Mouse (Mus musculus) hindbrain, embryonic 16.5 days (tissue): Measurements from ENCODE around the gene Spats1. TPM values are rescaled to one million over a fixed set of nuclear protein-coding genes. Genes with fewer than 3 reads are reported as not detected.

Source experiments
- ATAC-seq: fragments of 200-750 bp; cut with Nextera tagmentation; 2 replicates; pipeline ENCODE4 v1.8.0; 2017; ENCODE audit warnings: moderate TSS enrichment, moderate library complexity
- H3K27ac ChIP-seq: fragments of 300-500 bp; sonication (generic); 2 replicates; pipeline ENCODE4 v1.5.1; 2014; ENCODE audit warnings: low read depth, mild to moderate bottlenecking, control low read depth, low read length, moderate library complexity
- H3K27me3 ChIP-seq: fragments of 300-500 bp; sonication (generic); replicated peaks from 2 replicates; pipeline ENCODE4 v1.6.1; 2014; ENCODE audit warnings: low read length; ENCODE audit not compliant: control insufficient read depth, insufficient read depth
- H3K36me3 ChIP-seq: fragments of 300-500 bp; sonication (generic); 2 replicates; pipeline ENCODE4 v1.6.1; 2014; ENCODE audit warnings: mild to moderate bottlenecking, low read length, moderate library complexity, mixed read lengths; ENCODE audit not compliant: control insufficient read depth, insufficient read depth
- H3K4me1 ChIP-seq: fragments of 300-500 bp; sonication (generic); 2 replicates; pipeline ENCODE4 v1.6.1; 2014; ENCODE audit warnings: low read depth, low read length; ENCODE audit not compliant: control insufficient read depth, insufficient read depth
- H3K4me2 ChIP-seq: fragments of 300-500 bp; sonication (generic); 2 replicates; pipeline ENCODE4 v1.6.1; 2014; ENCODE audit warnings: mild to moderate bottlenecking, low read length, control low read depth, moderate library complexity
- H3K4me3 ChIP-seq: fragments of 300-500 bp; sonication (generic); 2 replicates; pipeline ENCODE4 v1.5.1; 2014; ENCODE audit warnings: mild to moderate bottlenecking, low read length, control low read depth, moderate library complexity
- H3K9ac ChIP-seq: fragments of 300-500 bp; sonication (generic); 2 replicates; pipeline ENCODE4 v1.6.1; 2014; ENCODE audit warnings: low read depth, mild to moderate bottlenecking, control low read depth, low read length, moderate library complexity
- H3K9me3 ChIP-seq: fragments of 300-500 bp; sonication (generic); 2 replicates; pipeline ENCODE4 v1.6.1; 2014; ENCODE audit warnings: mild to moderate bottlenecking, low read length, moderate library complexity; ENCODE audit not compliant: control insufficient read depth
- WGBS: fragments of 180-500 bp; shearing (Covaris S2); extraction: QIAGEN DNeasy Blood & Tissue Kit; methylation state at CpG from one replicate; pipeline ENCODE4 v1.1.7; 2014; 5-methylcytosine and 5-hydroxymethylcytosine counted together
- polyA plus RNA-seq: library from polyadenylated mRNA; unstranded; fragments of >200 nt; fragmentation: Nextera tagmentation; extraction: Ambion mirVana; gene quantifications from 2 replicates; pipeline ENCODE4 v1.2.1, GENCODE M21; 2015

Spats1 gene
- polyA plus RNA-seq, 1 experiment from 2014 or later: 3.5 TPM

GRCm38 (mm10) chr17:45499516-45499915 lies 24.3 kb upstream of the Spats1 start:
- Histone ChIP-seq H3K4me1 (no peaks in the 10 kb centered on the region), H3K9me3 (no peaks in the 10 kb centered on the region), H3K27me3 (no peaks in the 10 kb centered on the region), H3K4me3 (no peak overlapping the region), H3K27ac (no peak overlapping the region), H3K36me3 (no peaks in the 10 kb centered on the region), H3K9ac (no peak overlapping the region), H3K4me2 (no peak overlapping the region)
- 55% methylated on average over 2 of the region's 2 CpGs for WGBS
- no peak for ATAC-seq

GRCm38 (mm10) chr17:45498397-45498796 lies 23.2 kb upstream of the Spats1 start:
- 88% methylated on average over 13 of the region's 13 CpGs for WGBS
- H3K27me3 ChIP-seq: no peaks in the 10 kb centered on the region
- H3K4me1 ChIP-seq: no peaks in the 10 kb centered on the region
- no peak overlapping the region for H3K27ac ChIP-seq
- H3K9ac ChIP-seq: no peak overlapping the region
- no peak overlapping the region for H3K4me3 ChIP-seq
- no peaks in the 10 kb centered on the region for H3K36me3 ChIP-seq
- no peak overlapping the region for H3K4me2 ChIP-seq
- H3K9me3 ChIP-seq: no peaks in the 10 kb centered on the region
- ATAC-seq: no peak

- no peak overlapping the region for H3K4me2 ChIP-seq
- H3K4me1 ChIP-seq: no peaks in the 10 kb centered on the region
- 79% methylated on average over 11 of the region's 11 CpGs for WGBS
These were observed 20.2 kb upstream of the Spats1 start for GRCm38 (mm10) chr17:45495398-45495797.

GRCm38 (mm10) chr17:45490532-45491154 lies 15.4 kb upstream of the Spats1 start:
- H3K27ac ChIP-seq: no peak overlapping the region
- ATAC-seq: no peak
- 75% methylated on average over 13 of the region's 13 CpGs for WGBS

More at GRCm38 (mm10) chr17:45495398-45495797, 20.2 kb upstream of the Spats1 start:
- Histone ChIP-seq H3K27me3 (no peaks in the 10 kb centered on the region; the same call in 1 of the 2 replicates), H3K27ac (no peak overlapping the region), H3K9ac (no peak overlapping the region), H3K9me3 (no peaks in the 10 kb centered on the region), H3K4me3 (no peak overlapping the region), H3K36me3 (no peaks in the 10 kb centered on the region)
- no peak for ATAC-seq

GRCm38 (mm10) chr17:45489736-45490135 lies 14.5 kb upstream of the Spats1 start:
- H3K4me1 ChIP-seq: no peaks in the 10 kb centered on the region
- H3K27me3 ChIP-seq: no peaks in the 10 kb centered on the region; the same call in 1 of the 2 replicates
- 90% methylated on average over 6 of the region's 6 CpGs for WGBS
- H3K4me2 ChIP-seq: no peak overlapping the region
- H3K36me3 ChIP-seq: no peaks in the 10 kb centered on the region
- H3K4me3 ChIP-seq: no peak overlapping the region
- H3K27ac ChIP-seq: no peak overlapping the region
- ATAC-seq: no peak
- H3K9me3 ChIP-seq: no peaks in the 10 kb centered on the region
- no peak overlapping the region for H3K9ac ChIP-seq

More at GRCm38 (mm10) chr17:45490532-45491154, 15.4 kb upstream of the Spats1 start:
- no peaks in the 10 kb centered on the region; the same call in 1 of the 2 replicates for H3K27me3 ChIP-seq
- no peak overlapping the region for H3K4me2 ChIP-seq
- no peaks in the 10 kb centered on the region for H3K4me1 ChIP-seq
- H3K9ac ChIP-seq: no peak overlapping the region
- no peak overlapping the region for H3K4me3 ChIP-seq
- no peaks in the 10 kb centered on the region for H3K9me3 ChIP-seq
- H3K36me3 ChIP-seq: no peaks in the 10 kb centered on the region

GRCm38 (mm10) chr17:45488321-45489254 lies 13.4 kb upstream of the Spats1 start:
- WGBS: 90% methylated on average over 23 of the region's 23 CpGs

GRCm38 (mm10) chr17:45487216-45487615 lies 12.0 kb upstream of the Spats1 start:
- WGBS: 16% methylated on average over 5 of the region's 5 CpGs
- no peak overlapping the region for H3K4me3 ChIP-seq
- no peak overlapping the region for H3K4me2 ChIP-seq

More at GRCm38 (mm10) chr17:45488321-45489254, 13.4 kb upstream of the Spats1 start:
- Histone ChIP-seq H3K4me2 (no peak overlapping the region), H3K27me3 (no peaks in the 10 kb centered on the region; the same call in 1 of the 2 replicates), H3K4me3 (no peak overlapping the region), H3K27ac (no peak overlapping the region), H3K9me3 (no peaks in the 10 kb centered on the region), H3K4me1 (no peaks in the 10 kb centered on the region), H3K36me3 (no peaks in the 10 kb centered on the region), H3K9ac (no peak overlapping the region)
- ATAC-seq: no peak

GRCm38 (mm10) chr17:45485581-45485980 lies 10.4 kb upstream of the Spats1 start:
- ATAC-seq: no peak
- no peak overlapping the region for H3K27ac ChIP-seq
- 0 out of 2 replicates have a peak, but pooled peaks cover 3% of the 10 kb centered on the region for H3K9me3 ChIP-seq
- H3K4me1 ChIP-seq: no peaks in the 10 kb centered on the region
- no peak overlapping the region for H3K4me3 ChIP-seq
- H3K4me2 ChIP-seq: no peak overlapping the region
- H3K9ac ChIP-seq: no peak overlapping the region
- H3K27me3 ChIP-seq: no peaks in the 10 kb centered on the region
- no peaks in the 10 kb centered on the region for H3K36me3 ChIP-seq
- 90% methylated on average over 7 of the region's 7 CpGs for WGBS

More at GRCm38 (mm10) chr17:45487216-45487615, 12.0 kb upstream of the Spats1 start:
- ATAC-seq: no peak
- no peaks in the 10 kb centered on the region for H3K4me1 ChIP-seq
- H3K27ac ChIP-seq: no peak overlapping the region
- no peak overlapping the region for H3K9ac ChIP-seq
- no peaks in the 10 kb centered on the region; the same call in 1 of the 2 replicates for H3K27me3 ChIP-seq
- no peaks in the 10 kb centered on the region for H3K9me3 ChIP-seq
- no peaks in the 10 kb centered on the region for H3K36me3 ChIP-seq

GRCm38 (mm10) chr17:45480429-45480828 lies 5.2 kb upstream of the Spats1 start:
- 43% methylated on average over 2 of the region's 2 CpGs for WGBS
- H3K27me3 ChIP-seq: no peaks in the 10 kb centered on the region
- no peak for ATAC-seq

More at GRCm38 (mm10) chr17:45480429-45480828, 5.2 kb upstream of the Spats1 start:
- no peak overlapping the region for H3K4me3 ChIP-seq
- no peak overlapping the region for H3K4me2 ChIP-seq
- no peak overlapping the region for H3K27ac ChIP-seq
- H3K9me3 ChIP-seq: 0 out of 2 replicates have a peak, but pooled peaks cover 3% of the 10 kb centered on the region
- H3K36me3 ChIP-seq: no peaks in the 10 kb centered on the region
- H3K9ac ChIP-seq: no peak overlapping the region
- H3K4me1 ChIP-seq: no peaks in the 10 kb centered on the region
